Mouse (Mus musculus): ENCODE results near the gene Dlgap1. TPM values are rescaled to one million over a fixed set of nuclear protein-coding genes. Genes with fewer than 3 reads are reported as not detected.

Dlgap1 gene
- polyA plus RNA-seq, 1 experiment from 2014 or later: 2.4 TPM

DNA sequence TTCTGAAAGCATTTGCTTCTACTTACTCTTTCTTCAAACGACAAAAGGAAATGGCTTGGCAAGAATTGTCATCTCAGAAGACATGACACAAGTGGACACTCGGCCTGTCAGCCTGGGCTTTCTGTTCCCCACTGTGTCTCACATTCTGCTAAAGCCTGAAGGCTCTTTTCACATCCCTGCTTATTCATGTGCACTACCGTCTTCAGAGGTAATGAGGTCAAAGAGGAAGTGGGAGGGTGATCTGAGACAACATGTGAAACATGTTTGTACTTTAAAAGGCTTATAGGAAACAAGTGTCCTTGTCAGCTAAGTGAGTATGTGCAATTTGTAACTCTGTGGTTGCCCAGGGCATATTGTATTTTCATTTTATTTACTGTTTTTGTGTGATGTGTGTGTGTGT lies 557.1 kb downstream of the Dlgap1 start:
- no peaks in the 10 kb centered on the region for H3K9me3 ChIP-seq (ENCODE audit: control insufficient read depth, low read length)
- DNase-seq (ENCODE audit: low spot score, missing footprints) (no peak), ATAC-seq (ENCODE audit: low FRiP score) (no peak)
- no peak overlapping the region for H3K9ac ChIP-seq (ENCODE audit: low read length)
- no peak overlapping the region for H3K4me3 ChIP-seq (ENCODE audit: low read depth, low read length)
- no peak overlapping the region for H3K4me2 ChIP-seq
- H3K36me3 ChIP-seq (ENCODE audit: control insufficient read depth, insufficient read depth, low read length): no peaks in the 10 kb centered on the region
- WGBS: 59% methylated on average over 3 of the region's 3 CpGs
- no peaks in the 10 kb centered on the region for H3K27me3 ChIP-seq (ENCODE audit: control insufficient read depth, insufficient read depth, low read length)
- H3K27ac ChIP-seq (ENCODE audit: low read depth, low read length): no peak overlapping the region
- H3K4me1 ChIP-seq (ENCODE audit: control insufficient read depth, insufficient read depth, low read length): no peaks in the 10 kb centered on the region

DNA sequence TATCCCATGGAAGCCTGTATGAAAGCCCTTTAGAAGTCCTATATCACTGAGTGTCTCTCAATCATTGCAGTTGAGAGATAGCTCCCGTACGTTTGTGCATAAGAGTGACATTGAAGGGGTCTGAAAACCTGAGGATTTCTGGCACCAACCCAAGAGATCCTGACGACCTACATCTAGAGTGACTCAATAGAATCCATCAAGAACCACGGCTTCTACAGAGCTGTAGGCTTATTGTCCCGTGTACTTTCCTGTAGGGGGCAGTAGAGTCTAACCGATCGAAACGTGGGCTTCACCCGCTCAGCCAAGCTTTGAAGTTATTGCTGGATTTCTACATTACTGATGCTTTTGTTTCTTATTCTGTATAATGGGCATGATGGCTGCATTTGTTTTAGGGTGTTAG lies 558.2 kb downstream of the Dlgap1 start:
- no peaks in the 10 kb centered on the region for H3K36me3 ChIP-seq (ENCODE audit: control insufficient read depth, insufficient read depth, low read length)
- H3K4me1 ChIP-seq (ENCODE audit: control insufficient read depth, insufficient read depth, low read length): no peaks in the 10 kb centered on the region
- peak; percentile 69; the same call in 1 of the 2 replicates for ATAC-seq (ENCODE audit: low FRiP score)
- no peak overlapping the region for H3K4me2 ChIP-seq
- no peak overlapping the region for H3K9ac ChIP-seq (ENCODE audit: low read length)
- H3K27ac ChIP-seq (ENCODE audit: low read depth, low read length): no peak overlapping the region
- 35% methylated on average over 9 of the region's 9 CpGs for WGBS
- H3K4me3 ChIP-seq (ENCODE audit: low read depth, low read length): no peak overlapping the region
- peak; percentile 93 for DNase-seq (ENCODE audit: low spot score, missing footprints)
- H3K9me3 ChIP-seq (ENCODE audit: control insufficient read depth, low read length): no peaks in the 10 kb centered on the region
- no peaks in the 10 kb centered on the region for H3K27me3 ChIP-seq (ENCODE audit: control insufficient read depth, insufficient read depth, low read length)

GRCm38 (mm10) chr17:70528196-70529187 lies 559.6 kb downstream of the Dlgap1 start:
- Histone ChIP-seq H3K36me3 (ENCODE audit: control insufficient read depth, insufficient read depth, low read length) (no peaks in the 10 kb centered on the region), H3K4me2 (no peak overlapping the region), H3K4me3 (ENCODE audit: low read depth, low read length) (no peak overlapping the region), H3K4me1 (ENCODE audit: control insufficient read depth, insufficient read depth, low read length) (no peaks in the 10 kb centered on the region), H3K27me3 (ENCODE audit: control insufficient read depth, insufficient read depth, low read length) (no peaks in the 10 kb centered on the region), H3K9me3 (ENCODE audit: control insufficient read depth, low read length) (no peaks in the 10 kb centered on the region), H3K27ac (ENCODE audit: low read depth, low read length) (no peak overlapping the region), H3K9ac (ENCODE audit: low read length) (no peak overlapping the region)
- 67% methylated on average over 7 of the region's 7 CpGs for WGBS
- DNase-seq (ENCODE audit: low spot score, missing footprints) (peak; percentile 37), ATAC-seq (ENCODE audit: low FRiP score) (no peak)

DNA sequence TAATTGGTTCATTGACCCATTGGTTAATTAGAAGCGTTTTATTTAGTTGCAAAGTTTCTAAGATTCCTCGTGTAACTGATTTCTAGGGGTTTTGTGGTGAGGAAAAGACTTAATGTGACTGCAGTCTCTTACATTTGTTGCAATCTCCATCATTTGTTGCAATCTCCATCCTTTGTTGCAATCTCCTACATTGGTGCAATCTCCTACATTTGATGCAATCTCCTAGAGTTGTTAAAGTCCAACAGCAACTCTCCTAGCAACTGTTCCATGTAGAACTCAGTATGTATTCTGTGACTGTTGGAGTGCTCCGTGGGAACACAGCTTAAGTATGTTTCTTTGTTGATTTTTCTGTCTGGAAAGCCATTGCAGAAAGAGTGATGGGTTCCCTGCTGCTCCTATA lies 565.4 kb downstream of the Dlgap1 start:
- WGBS: 76% methylated on average over 3 of the region's 3 CpGs
- ATAC-seq (ENCODE audit: low FRiP score) (no peak), DNase-seq (ENCODE audit: low spot score, missing footprints) (peak; percentile 54)
- H3K36me3 ChIP-seq (ENCODE audit: control insufficient read depth, insufficient read depth, low read length): no peaks in the 10 kb centered on the region
- H3K4me3 ChIP-seq (ENCODE audit: low read depth, low read length): no peak overlapping the region
- no peak overlapping the region for H3K27ac ChIP-seq (ENCODE audit: low read depth, low read length)
- H3K4me1 ChIP-seq (ENCODE audit: control insufficient read depth, insufficient read depth, low read length): no peaks in the 10 kb centered on the region
- H3K27me3 ChIP-seq (ENCODE audit: control insufficient read depth, insufficient read depth, low read length): no peaks in the 10 kb centered on the region
- H3K9me3 ChIP-seq (ENCODE audit: control insufficient read depth, low read length): no peaks in the 10 kb centered on the region
- H3K4me2 ChIP-seq: no peak overlapping the region
- H3K9ac ChIP-seq (ENCODE audit: low read length): no peak overlapping the region

GRCm38 (mm10) chr17:70541816-70542215 lies 572.9 kb downstream of the Dlgap1 start:
- no peak for ATAC-seq (ENCODE audit: low FRiP score)
- H3K4me3 ChIP-seq (ENCODE audit: low read depth, low read length): no peak overlapping the region
- no peak overlapping the region for H3K9ac ChIP-seq (ENCODE audit: low read length)
- 82% methylated on average over 4 of the region's 4 CpGs for WGBS
- peak; percentile 65 for DNase-seq (ENCODE audit: low spot score, missing footprints)
- H3K9me3 ChIP-seq (ENCODE audit: control insufficient read depth, low read length): no peaks in the 10 kb centered on the region
- H3K4me1 ChIP-seq (ENCODE audit: control insufficient read depth, insufficient read depth, low read length): no peaks in the 10 kb centered on the region
- no peaks in the 10 kb centered on the region for H3K36me3 ChIP-seq (ENCODE audit: control insufficient read depth, insufficient read depth, low read length)
- H3K27me3 ChIP-seq (ENCODE audit: control insufficient read depth, insufficient read depth, low read length): no peaks in the 10 kb centered on the region
- H3K4me2 ChIP-seq: no peak overlapping the region
- H3K27ac ChIP-seq (ENCODE audit: low read depth, low read length): no peak overlapping the region

GRCm38 (mm10) chr17:70550793-70551192 lies 581.9 kb downstream of the Dlgap1 start:
- 88% methylated on average over 4 of the region's 4 CpGs for WGBS
- no peaks in the 10 kb centered on the region for H3K9me3 ChIP-seq (ENCODE audit: control insufficient read depth, low read length)
- no peak for ATAC-seq (ENCODE audit: low FRiP score)
- no peak overlapping the region for H3K4me3 ChIP-seq (ENCODE audit: low read depth, low read length)
- H3K4me1 ChIP-seq (ENCODE audit: control insufficient read depth, insufficient read depth, low read length): no peaks in the 10 kb centered on the region
- no peak overlapping the region for H3K27ac ChIP-seq (ENCODE audit: low read depth, low read length)
- H3K9ac ChIP-seq (ENCODE audit: low read length): no peak overlapping the region
- no peaks in the 10 kb centered on the region for H3K36me3 ChIP-seq (ENCODE audit: control insufficient read depth, insufficient read depth, low read length)
- H3K4me2 ChIP-seq: no peak overlapping the region
- no peak for DNase-seq (ENCODE audit: low spot score, missing footprints)
- no peaks in the 10 kb centered on the region for H3K27me3 ChIP-seq (ENCODE audit: control insufficient read depth, insufficient read depth, low read length)

DNA sequence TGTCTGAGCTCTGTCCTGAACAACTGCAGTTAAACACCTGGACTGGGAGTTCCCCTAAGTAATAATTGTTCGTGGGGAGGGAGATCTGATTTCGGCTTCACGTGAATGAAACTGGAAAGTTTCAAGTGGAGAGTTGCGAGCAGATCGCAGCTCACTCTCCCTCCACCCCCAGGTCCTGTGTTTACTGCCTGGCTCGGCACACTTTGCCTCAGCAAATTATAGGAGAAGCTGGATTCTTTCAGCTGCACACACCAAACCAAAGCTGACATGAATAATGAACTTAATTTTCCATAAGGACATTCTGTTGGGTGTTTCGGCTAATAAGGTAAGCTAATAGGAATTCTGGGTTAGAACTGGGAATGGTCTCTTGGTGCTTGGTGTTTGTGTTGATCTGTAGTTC lies 592.7 kb downstream of the Dlgap1 start:
- no peak overlapping the region for H3K27ac ChIP-seq (ENCODE audit: low read depth, low read length)
- H3K4me3 ChIP-seq (ENCODE audit: low read depth, low read length): no peak overlapping the region
- H3K9ac ChIP-seq (ENCODE audit: low read length): no peak overlapping the region
- no peaks in the 10 kb centered on the region for H3K4me1 ChIP-seq (ENCODE audit: control insufficient read depth, insufficient read depth, low read length)
- H3K4me2 ChIP-seq: no peak overlapping the region
- WGBS: 86% methylated on average over 7 of the region's 7 CpGs
- no peaks in the 10 kb centered on the region for H3K27me3 ChIP-seq (ENCODE audit: control insufficient read depth, insufficient read depth, low read length)
- ATAC-seq (ENCODE audit: low FRiP score) (no peak), DNase-seq (ENCODE audit: low spot score, missing footprints) (no peak)
- H3K36me3 ChIP-seq (ENCODE audit: control insufficient read depth, insufficient read depth, low read length): no peaks in the 10 kb centered on the region
- H3K9me3 ChIP-seq (ENCODE audit: control insufficient read depth, low read length): no peaks in the 10 kb centered on the region

DNA sequence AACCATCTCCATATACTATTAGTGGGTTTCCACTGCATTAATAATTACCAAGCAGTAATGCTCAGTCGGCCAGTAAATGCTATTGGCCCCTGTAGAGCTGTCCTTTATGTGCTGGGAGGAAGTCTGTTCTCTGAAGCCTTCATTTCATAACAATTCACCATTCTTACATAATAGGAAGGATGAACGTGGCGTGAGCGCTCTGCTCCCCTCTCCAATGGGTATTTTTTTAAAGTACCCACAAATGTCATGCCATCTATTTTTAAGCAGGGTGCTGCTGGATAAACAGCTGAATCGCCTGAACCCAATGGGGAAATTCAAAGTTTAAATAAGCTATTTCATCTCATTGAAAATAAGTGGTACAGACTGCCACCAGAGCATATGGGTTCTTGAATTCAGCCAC lies 602.0 kb downstream of the Dlgap1 start:
- DNase-seq (ENCODE audit: low spot score, missing footprints) (no peak), ATAC-seq (ENCODE audit: low FRiP score) (no peak)
- 81% methylated on average over 5 of the region's 5 CpGs for WGBS
- Histone ChIP-seq H3K4me3 (ENCODE audit: low read depth, low read length) (no peak overlapping the region), H3K27me3 (ENCODE audit: control insufficient read depth, insufficient read depth, low read length) (no peaks in the 10 kb centered on the region), H3K4me2 (no peak overlapping the region), H3K9me3 (ENCODE audit: control insufficient read depth, low read length) (no peaks in the 10 kb centered on the region), H3K36me3 (ENCODE audit: control insufficient read depth, insufficient read depth, low read length) (no peaks in the 10 kb centered on the region), H3K4me1 (ENCODE audit: control insufficient read depth, insufficient read depth, low read length) (no peaks in the 10 kb centered on the region), H3K9ac (ENCODE audit: low read length) (no peak overlapping the region), H3K27ac (ENCODE audit: low read depth, low read length) (no peak overlapping the region)

- no peaks in the 10 kb centered on the region for H3K27me3 ChIP-seq (ENCODE audit: control insufficient read depth, insufficient read depth, low read length)
- H3K27ac ChIP-seq (ENCODE audit: low read depth, low read length): no peak overlapping the region
- no peak overlapping the region for H3K4me2 ChIP-seq
- H3K4me1 ChIP-seq (ENCODE audit: control insufficient read depth, insufficient read depth, low read length): no peaks in the 10 kb centered on the region; the same call in none of the 2 replicates
- DNase-seq (ENCODE audit: low spot score, missing footprints) (no peak), ATAC-seq (ENCODE audit: low FRiP score) (no peak)
- WGBS: 67% methylated on average over 8 of the region's 8 CpGs
- H3K9ac ChIP-seq (ENCODE audit: low read length): no peak overlapping the region
- no peaks in the 10 kb centered on the region for H3K36me3 ChIP-seq (ENCODE audit: control insufficient read depth, insufficient read depth, low read length)
- no peaks in the 10 kb centered on the region for H3K9me3 ChIP-seq (ENCODE audit: control insufficient read depth, low read length)
- H3K4me3 ChIP-seq (ENCODE audit: low read depth, low read length): no peak overlapping the region
Measured at GRCm38 (mm10) chr17:70583042-70583441, 614.2 kb downstream of the Dlgap1 start.
